Mouse (Mus musculus) embryonic facial prominence, embryonic 12.5 days (tissue): ENCODE results near the gene Lrrd1. TPM values are rescaled to one million over a fixed set of nuclear protein-coding genes. Genes with fewer than 3 reads are reported as not detected.
"Not testable (repeated sequence)": the region's sequence is repeated elsewhere in the genome, so short reads cannot be mapped to it uniquely, and the experiment has no call there.

Source experiments
- ATAC-seq: fragments of 200-750 bp; cut with Nextera tagmentation; 2 replicates; pipeline ENCODE4 v1.8.0; 2017; ENCODE audit not compliant: insufficient number of reproducible peaks, insufficient read depth, low FRiP score, low TSS enrichment
- H3K27ac ChIP-seq: fragments of 300-500 bp; sonication (generic); 2 replicates; pipeline ENCODE4 v1.5.1; 2016; ENCODE audit warnings: mild to moderate bottlenecking
- H3K27me3 ChIP-seq: fragments of 300-500 bp; sonication (generic); 2 replicates; pipeline ENCODE4 v1.6.1; 2016; ENCODE audit warnings: mild to moderate bottlenecking, moderate library complexity
- H3K36me3 ChIP-seq: fragments of 300-500 bp; sonication (generic); 2 replicates; pipeline ENCODE4 v1.6.1; 2016; ENCODE audit warnings: mild to moderate bottlenecking
- H3K4me1 ChIP-seq: fragments of 300-500 bp; sonication (generic); 2 replicates; pipeline ENCODE4 v1.6.1; 2016
- H3K4me2 ChIP-seq: fragments of 300-500 bp; sonication (generic); replicated peaks from 2 replicates; pipeline ENCODE4 v1.6.1; 2016; ENCODE audit warnings: mild to moderate bottlenecking, moderate library complexity
- H3K4me3 ChIP-seq: fragments of 300-500 bp; sonication (generic); 2 replicates; pipeline ENCODE4 v1.5.1; 2016; ENCODE audit warnings: mild to moderate bottlenecking
- H3K9ac ChIP-seq: fragments of 300-500 bp; sonication (generic); 2 replicates; pipeline ENCODE4 v1.6.1; 2016; ENCODE audit warnings: mild to moderate bottlenecking, moderate library complexity
- H3K9me3 ChIP-seq: fragments of 300-500 bp; sonication (generic); 2 replicates; pipeline ENCODE4 v1.6.1; 2016; ENCODE audit warnings: mild to moderate bottlenecking, moderate library complexity
- WGBS: fragments of 180-500 bp; shearing (Covaris S2); methylation state at CpG from one replicate; pipeline ENCODE4 v1.1.7; 2016; 5-methylcytosine and 5-hydroxymethylcytosine counted together
- polyA plus RNA-seq: library from polyadenylated mRNA; unstranded; fragments of >200 nt; fragmentation: Nextera tagmentation; extraction: Ambion mirVana; gene quantifications from 2 replicates; pipeline ENCODE4 v1.2.1, GENCODE M21; 2016

Gene Lrrd1
- polyA plus RNA-seq, 1 experiment from 2014 or later: 0.14 TPM

- 52% methylated on average over 1 of the region's 1 CpGs for WGBS
- Histone ChIP-seq H3K9me3 (no peaks in the 10 kb centered on the region), H3K4me3 (no peak overlapping the region), H3K36me3 (no peaks in the 10 kb centered on the region), H3K4me1 (no peaks in the 10 kb centered on the region), H3K27me3 (no peaks in the 10 kb centered on the region), H3K4me2 (no peak overlapping the region), H3K27ac (no peak overlapping the region), H3K9ac (no peak overlapping the region)
- ATAC-seq: no peak
Observed at GRCm38 (mm10) chr5:3872348-3872747, 27.4 kb downstream of the Lrrd1 start.

GRCm38 (mm10) chr5:3873485-3873884, 28.5 kb downstream of the Lrrd1 start:
- H3K27me3 ChIP-seq: no peaks in the 10 kb centered on the region
- no peak overlapping the region for H3K27ac ChIP-seq
- no peak overlapping the region for H3K4me3 ChIP-seq
- no peaks in the 10 kb centered on the region for H3K9me3 ChIP-seq
- H3K36me3 ChIP-seq: no peaks in the 10 kb centered on the region
- 83% methylated on average over 3 of the region's 3 CpGs for WGBS
- H3K4me2 ChIP-seq: no peak overlapping the region
- H3K9ac ChIP-seq: no peak overlapping the region
- H3K4me1 ChIP-seq: no peaks in the 10 kb centered on the region
- ATAC-seq: no peak

- 83% methylated on average over 7 of the region's 7 CpGs for WGBS
- ATAC-seq, H3K27me3 ChIP-seq, H3K9me3 ChIP-seq, H3K27ac ChIP-seq, H3K9ac ChIP-seq, H3K4me1 ChIP-seq, H3K36me3 ChIP-seq, H3K4me3 ChIP-seq, H3K4me2 ChIP-seq: not testable (repeated sequence)
Observed at GRCm38 (mm10) chr5:3886862-3887261, 41.9 kb downstream of the Lrrd1 start.

- no peaks in the 10 kb centered on the region for H3K36me3 ChIP-seq
- no peak for ATAC-seq
- no peaks in the 10 kb centered on the region for H3K9me3 ChIP-seq
- H3K27me3 ChIP-seq: no peaks in the 10 kb centered on the region
- no peak overlapping the region for H3K4me3 ChIP-seq
- H3K4me1 ChIP-seq: peaks cover 2% of the 10 kb centered on the region; the same call in 1 of the 2 replicates
- H3K4me2 ChIP-seq: no peak overlapping the region
- no peak overlapping the region for H3K9ac ChIP-seq
- H3K27ac ChIP-seq: no peak overlapping the region
Observed at GRCm38 (mm10) chr5:3889201-3889600, 44.2 kb downstream of the Lrrd1 start.

- ATAC-seq: peak; percentile 97
- not testable (repeated sequence) for H3K9me3 ChIP-seq, H3K36me3 ChIP-seq, H3K4me1 ChIP-seq, H3K27ac ChIP-seq, H3K27me3 ChIP-seq
- Histone ChIP-seq H3K4me3 (peak within 1 kb of the TSS; percentile 42), H3K4me2 (peak within 1 kb of the TSS; percentile 63), H3K9ac (peak within 1 kb of the TSS; percentile 33)
- 0% methylated on average over 9 of the region's 47 CpGs for WGBS
Observed at GRCm38 (mm10) chr5:3893459-3894293, 48.7 kb downstream of the Lrrd1 start, which contains the start of gene Mterf1a. TSS of gene Mterf1a (minus strand) at chr5:3893933.

GRCm38 (mm10) chr5:3894294-3894619, 49.3 kb downstream of the Lrrd1 start:
- not testable (repeated sequence) for H3K27me3 ChIP-seq, H3K9me3 ChIP-seq, H3K36me3 ChIP-seq, H3K9ac ChIP-seq, ATAC-seq, H3K27ac ChIP-seq, H3K4me3 ChIP-seq, H3K4me2 ChIP-seq, H3K4me1 ChIP-seq
- WGBS: 95% methylated on average over 4 of the region's 4 CpGs

- H3K4me2 ChIP-seq: no peak overlapping the region
Observed at GRCm38 (mm10) chr5:3905471-3905870, 60.5 kb downstream of the Lrrd1 start.

More at GRCm38 (mm10) chr5:3905471-3905870, 60.5 kb downstream of the Lrrd1 start:
- no peak overlapping the region for H3K9ac ChIP-seq
- no peak overlapping the region for H3K27ac ChIP-seq
- WGBS: 67% methylated on average over 2 of the region's 2 CpGs
- no peaks in the 10 kb centered on the region for H3K4me1 ChIP-seq
- H3K27me3 ChIP-seq: no peaks in the 10 kb centered on the region
- H3K9me3 ChIP-seq: no peaks in the 10 kb centered on the region
- no peaks in the 10 kb centered on the region for H3K36me3 ChIP-seq
- ATAC-seq: no peak
- no peak overlapping the region for H3K4me3 ChIP-seq

Other genes starting within 250 kb of the Lrrd1 start
- 16.7 and 20.8 TPM in 2 replicates for gene Pex1, start 249.1 kb upstream of the Lrrd1 start, polyA plus RNA-seq
- 14.6 and 18.0 TPM in 2 replicates for gene Rbm48, start 248.6 kb upstream of the Lrrd1 start, polyA plus RNA-seq
- gene Tmbim7, start 194.0 kb upstream of the Lrrd1 start, polyA plus RNA-seq: not detected in 2 replicates
- gene Gatad1, start 188.0 kb upstream of the Lrrd1 start, polyA plus RNA-seq: 66.3 and 71.2 TPM in 2 replicates
- 16.2 and 19.1 TPM in 2 replicates for gene Ankib1, start 42.2 kb upstream of the Lrrd1 start, polyA plus RNA-seq
- gene Krit1, start 42.0 kb upstream of the Lrrd1 start, polyA plus RNA-seq: 67.0 and 68.9 TPM in 2 replicates
- 9.0 and 9.2 TPM in 2 replicates for gene Mterf1a, start 48.8 kb downstream of the Lrrd1 start, polyA plus RNA-seq
- 158 and 178 TPM in 2 replicates for gene Akap9, start 82.9 kb downstream of the Lrrd1 start, polyA plus RNA-seq